Mouse (Mus musculus) C2C12 (cell line): ENCODE data around the gene Hist1h2an.
"Not testable (repeated sequence)": the region's sequence is repeated elsewhere in the genome, so short reads cannot be mapped to it uniquely, and the experiment has no call there.

Source experiments
- CEBPB ChIP-seq: IDR thresholded peaks from one replicate; pipeline ENCODE4 v1.6.1; 2011; ENCODE audit warnings: low read depth, mild to moderate bottlenecking, control low read depth, moderate library complexity
- CTCF ChIP-seq: IDR thresholded peaks from one replicate; pipeline ENCODE4 v1.5.1; 2011; ENCODE audit not compliant: control insufficient read depth, insufficient read depth, insufficient read length
- FOSL1 ChIP-seq: IDR thresholded peaks from one replicate; pipeline ENCODE4 v1.8.0; 2011; ENCODE audit warnings: mild to moderate bottlenecking, low read length; ENCODE audit not compliant: poor library complexity, insufficient read depth, severe bottlenecking
- MAX ChIP-seq: IDR thresholded peaks from one replicate; pipeline ENCODE4 v1.6.1; 2011; ENCODE audit warnings: mild to moderate bottlenecking, control low read depth
- MYOD1 ChIP-seq: IDR thresholded peaks from one replicate; pipeline ENCODE4 v1.6.1; 2011; ENCODE audit warnings: low read depth; ENCODE audit not compliant: control insufficient read depth, insufficient read length
- MYOG ChIP-seq: IDR thresholded peaks from one replicate; pipeline ENCODE4 v1.6.1; 2011; ENCODE audit not compliant: control insufficient read depth, insufficient read length; ENCODE audit errors: extremely low read depth
- USF1 ChIP-seq: IDR thresholded peaks from one replicate; pipeline ENCODE4 v1.6.1; 2011; ENCODE audit warnings: low read depth, mild to moderate bottlenecking, control low read depth, moderate library complexity

DNA sequence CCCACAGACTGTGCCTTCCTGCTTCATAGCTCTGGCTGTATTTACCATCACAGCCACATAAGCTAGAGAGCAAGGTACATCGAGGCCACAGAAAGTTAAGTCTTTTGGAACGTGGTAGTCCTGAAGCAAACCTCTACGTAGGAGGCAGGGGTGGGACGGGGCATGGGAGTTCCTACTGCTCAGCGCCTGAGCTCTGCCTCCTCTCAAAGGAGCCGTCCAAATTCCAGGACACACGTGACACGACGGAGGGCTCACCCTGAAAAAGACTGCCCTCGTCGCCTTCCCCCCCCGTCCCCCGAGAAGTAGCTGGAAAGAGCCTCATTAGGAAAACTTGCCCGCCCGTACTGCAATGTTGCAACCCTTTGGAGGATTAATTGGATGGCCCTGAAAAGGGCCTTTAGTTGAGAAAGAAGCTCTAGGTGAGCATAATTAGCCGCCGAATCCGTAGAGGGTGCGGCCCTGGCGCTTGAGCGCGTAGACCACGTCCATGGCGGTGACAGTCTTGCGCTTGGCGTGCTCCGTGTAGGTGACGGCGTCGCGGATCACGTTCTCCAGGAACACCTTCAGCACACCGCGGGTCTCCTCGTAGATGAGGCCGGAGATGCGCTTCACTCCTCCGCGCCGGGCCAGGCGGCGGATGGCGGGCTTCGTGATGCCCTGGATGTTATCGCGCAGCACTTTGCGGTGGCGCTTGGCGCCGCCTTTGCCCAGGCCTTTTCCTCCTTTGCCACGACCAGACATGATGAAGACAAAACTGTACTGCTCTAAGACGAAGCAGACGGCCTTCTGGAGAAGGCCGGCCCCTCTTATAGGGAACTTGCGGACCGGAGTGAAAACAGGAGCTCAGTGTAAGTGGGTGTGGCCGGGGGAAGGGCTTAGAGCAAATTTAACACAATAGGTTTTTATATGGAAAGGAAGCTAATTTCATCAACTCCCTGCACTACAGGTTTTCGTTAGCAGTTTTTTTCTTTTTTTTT lies 44.7 kb upstream of the Hist1h2an start, which contains the start of gene Hist1h4n:
- not testable (repeated sequence) for TF ChIP-seq MAX, CTCF, USF1, MYOG, FOSL1, MYOD1, CEBPB
